Mouse (Mus musculus) embryo, embryonic 9.5 days (tissue): ENCODE measurements around the gene Ripk4.

ENCODE experiments used
- DNase-seq: peaks from one replicate; pipeline ENCODE4 v3.0.0-alpha.2; 2017; ENCODE audit errors: extremely low spot score

The Ripk4 gene

DNA sequence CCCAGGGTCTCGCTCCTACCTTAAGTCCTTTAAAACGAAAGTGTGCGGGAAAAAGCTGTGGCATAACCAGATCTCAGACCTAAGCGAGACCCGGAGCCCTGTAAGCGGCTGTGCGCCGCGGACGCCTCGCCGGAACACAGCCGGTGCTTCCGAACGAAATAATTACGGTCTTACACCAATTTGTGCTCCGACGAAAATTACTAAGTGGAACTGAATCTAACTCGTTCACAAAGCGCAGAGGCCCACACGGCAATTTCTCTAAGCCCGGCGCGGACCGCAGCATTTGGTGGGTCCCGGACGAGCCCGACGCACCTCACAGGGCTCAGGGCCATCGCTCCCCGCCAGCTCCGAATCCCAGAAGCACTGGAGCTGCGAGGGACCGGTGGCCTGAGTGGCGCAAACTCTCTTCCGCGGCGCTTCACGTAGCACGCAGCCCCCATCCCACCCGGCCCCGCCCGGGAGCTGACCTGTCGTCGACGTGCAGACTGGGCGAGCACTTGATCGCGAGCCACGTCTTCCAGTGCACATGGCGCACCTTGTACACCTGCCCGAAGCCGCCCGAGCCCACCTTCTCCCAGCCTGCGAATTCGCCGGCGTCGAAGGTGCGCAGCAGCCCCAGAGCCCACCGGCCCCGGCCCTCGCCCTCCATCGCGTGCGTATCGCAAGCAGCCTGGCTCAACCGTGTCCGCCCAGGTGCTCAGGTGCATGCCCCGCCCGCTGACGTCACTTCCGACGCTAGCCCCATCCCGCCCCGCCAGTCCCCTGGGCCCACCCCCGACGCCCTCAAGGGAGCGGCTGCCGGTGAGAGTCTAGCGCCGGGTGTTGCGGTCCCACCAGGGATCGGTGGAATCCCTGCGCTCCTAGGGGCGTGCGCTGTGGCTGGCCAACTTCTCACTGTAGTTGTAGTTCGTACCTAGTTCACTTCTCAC lies at the start of gene Ripk4:
Gene Ripk4, minus strand, starts transcription at position 727 of the 929 bp plus-strand sequence.
- peak; percentile 68 for DNase-seq

DNA sequence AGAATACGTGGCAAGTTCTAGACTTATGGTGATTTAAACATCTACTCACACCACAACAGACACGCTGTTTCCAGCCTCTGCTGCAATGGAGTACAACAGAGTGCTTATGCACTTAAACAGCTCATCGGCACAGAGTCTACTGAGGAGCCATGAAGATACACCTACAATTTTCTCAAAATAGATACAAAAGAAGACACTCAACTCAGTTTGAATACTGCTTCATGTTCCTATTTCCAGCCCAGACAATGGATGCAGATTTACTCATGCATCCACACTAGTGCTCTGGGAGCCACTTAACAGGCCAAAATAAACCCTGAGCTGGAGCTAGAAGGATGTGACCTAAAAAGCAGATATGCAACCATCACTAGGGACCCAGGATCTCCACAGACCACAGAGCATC lies 45.3 kb upstream of the Ripk4 start:
- no peak for DNase-seq

DNA sequence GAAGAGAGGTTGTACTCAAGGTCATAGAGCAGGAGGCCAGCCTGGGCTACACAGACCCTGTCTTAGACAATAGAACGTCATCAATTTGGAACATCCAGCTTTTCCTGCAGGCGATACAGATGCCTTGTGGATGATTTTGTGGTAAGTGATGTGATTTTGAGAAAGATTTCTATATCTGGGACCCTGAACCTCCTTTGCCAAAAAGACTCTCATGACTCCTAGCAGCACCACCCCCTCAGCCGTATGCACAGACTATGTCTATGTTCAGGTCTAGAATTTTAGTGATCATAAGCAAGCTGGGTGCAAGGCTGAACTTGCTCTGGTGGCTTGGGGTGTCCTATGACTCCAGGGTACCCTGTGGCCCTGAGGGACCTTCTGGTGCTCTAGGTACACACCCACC lies 42.1 kb upstream of the Ripk4 start:
- DNase-seq: no peak

DNA sequence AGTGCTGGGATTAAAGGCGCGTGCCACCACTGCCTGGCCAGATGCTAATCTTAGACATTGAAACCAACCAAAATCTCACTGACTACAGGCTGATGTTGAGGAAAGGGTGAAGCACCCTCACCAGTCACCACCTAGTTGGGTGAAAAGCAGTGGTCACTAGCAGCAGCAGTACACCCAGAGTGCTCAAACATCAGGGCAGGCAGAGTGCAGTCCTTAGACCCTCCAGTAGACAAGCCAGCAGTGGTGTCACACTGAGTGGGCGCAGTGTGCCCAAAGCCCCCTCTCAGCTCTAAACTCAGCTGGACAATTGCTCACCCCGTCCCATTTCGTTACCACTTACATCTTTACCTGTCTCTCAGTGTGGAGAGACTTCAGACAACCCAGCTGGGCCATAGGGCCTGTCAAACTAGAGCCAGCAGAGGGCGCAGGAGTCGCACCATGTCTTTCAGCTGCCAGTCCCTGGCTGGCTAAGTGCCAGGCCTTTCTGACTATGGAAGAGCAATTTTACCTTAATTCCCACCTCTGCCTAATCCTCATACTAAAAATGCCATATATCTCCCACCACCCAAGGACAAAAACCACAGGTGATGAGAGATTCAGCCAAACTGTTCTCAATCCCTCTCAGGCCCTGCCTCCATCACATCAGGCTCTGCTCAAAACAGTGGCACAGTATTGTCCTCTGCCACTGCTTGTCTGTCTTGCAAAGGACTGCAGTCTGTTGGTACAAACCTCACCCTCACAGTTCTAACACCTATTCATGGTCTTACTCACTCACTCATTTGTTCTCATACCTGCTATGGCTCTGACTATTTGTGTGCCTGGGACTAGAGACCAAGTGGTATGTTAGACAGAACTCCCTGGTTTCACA lies 41.3 kb upstream of the Ripk4 start:
- peak; percentile 41 for DNase-seq

DNA sequence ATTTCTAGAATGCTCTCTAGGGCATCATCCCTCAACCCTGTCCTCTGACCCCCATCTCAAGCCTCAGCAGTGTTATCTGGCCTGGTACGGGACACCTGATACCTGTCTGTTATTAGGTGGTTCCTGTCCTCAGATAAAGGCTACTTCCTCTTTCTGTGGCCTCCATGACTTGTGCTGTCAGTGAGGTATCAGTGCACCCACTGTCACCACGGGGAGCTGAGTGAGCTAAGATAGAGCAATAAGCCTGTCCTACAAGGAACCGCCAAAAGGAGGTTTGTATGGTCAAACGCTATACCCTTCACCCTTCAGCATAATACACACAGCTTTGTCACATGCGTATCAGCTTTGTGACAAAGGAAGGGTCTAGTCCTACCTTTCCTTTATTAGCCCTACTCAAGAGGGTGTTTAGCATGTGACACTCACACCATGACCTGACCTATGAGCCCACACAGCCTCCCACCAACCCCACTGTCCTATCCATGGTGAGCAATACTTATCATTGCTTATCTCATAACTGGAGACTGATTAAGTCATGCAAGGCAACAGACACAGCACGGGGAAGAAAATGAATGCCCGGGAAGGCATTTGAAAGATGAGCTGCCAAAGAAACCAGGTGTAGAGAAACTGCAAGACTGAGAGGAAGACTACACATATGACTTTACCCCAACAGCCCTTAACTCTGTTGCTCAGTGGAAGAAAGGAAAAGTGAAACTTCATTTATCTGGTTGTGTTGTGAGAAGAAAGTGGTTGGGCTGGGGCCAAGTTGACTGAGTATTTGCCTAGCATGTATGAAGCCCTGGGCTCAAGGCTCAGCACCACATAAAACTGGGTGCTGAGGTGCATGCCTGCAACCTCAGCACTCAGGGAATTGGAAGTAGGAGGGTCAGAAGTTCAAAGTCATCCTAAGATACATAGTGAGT lies 34.6 kb upstream of the Ripk4 start:
- no peak for DNase-seq

DNA sequence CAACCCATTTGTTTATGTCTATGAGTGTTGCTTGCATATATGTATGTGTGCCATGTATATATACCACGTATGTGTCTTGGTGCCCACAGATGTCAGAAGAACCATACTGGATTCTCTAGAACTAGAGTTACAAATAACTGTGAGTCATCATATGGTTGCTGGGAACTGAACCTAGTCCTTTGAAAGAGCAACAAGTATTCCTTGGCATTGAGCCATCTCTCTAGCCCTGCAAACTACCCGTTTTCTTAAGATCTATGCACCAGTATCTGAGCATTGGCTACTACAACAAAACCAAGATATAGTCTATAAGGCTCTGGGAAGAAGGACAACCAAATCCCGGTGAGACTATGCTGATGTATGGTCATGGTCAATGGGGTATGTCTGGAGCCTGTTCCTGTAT lies 33.6 kb upstream of the Ripk4 start:
- no peak for DNase-seq

DNA sequence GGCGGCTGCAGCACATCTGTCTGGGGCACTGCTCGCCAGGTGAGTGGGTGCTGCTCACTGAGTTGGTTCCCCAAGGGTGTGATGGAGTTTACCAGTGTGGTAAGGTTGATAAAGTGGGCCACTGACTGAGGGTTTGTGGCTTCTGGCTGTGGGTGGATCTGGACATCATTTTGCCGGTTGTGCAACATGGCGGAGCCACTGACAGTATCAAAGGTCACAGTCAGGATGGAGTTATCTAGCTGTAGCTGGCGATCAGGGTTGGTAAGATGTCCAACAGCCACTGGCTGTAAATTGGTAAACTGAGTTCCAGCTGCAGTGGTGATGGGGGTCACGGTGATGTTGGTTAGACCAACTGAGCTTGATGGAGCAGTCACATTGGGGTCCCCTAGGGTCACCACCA lies 30.7 kb upstream of the Ripk4 start:
- DNase-seq: no peak

DNA sequence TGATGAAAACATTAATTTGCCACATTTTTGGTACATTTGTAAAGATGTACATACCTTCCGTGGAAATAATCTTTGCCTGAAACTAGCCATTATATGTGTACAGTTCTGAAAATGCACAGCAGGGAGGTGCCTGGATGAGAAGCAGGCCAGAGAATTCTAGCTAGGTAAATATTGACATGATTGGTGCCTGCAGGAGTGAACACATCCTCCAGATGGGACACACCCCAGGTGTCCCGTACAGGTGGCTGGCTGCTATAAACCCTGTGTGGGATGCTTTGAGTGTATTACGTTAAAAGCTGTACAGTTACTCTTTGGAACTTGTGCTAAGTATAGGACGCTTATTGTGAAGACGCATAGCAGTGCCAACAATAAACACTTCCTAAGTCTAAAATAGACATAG lies 19.5 kb upstream of the Ripk4 start:
- no peak for DNase-seq

DNA sequence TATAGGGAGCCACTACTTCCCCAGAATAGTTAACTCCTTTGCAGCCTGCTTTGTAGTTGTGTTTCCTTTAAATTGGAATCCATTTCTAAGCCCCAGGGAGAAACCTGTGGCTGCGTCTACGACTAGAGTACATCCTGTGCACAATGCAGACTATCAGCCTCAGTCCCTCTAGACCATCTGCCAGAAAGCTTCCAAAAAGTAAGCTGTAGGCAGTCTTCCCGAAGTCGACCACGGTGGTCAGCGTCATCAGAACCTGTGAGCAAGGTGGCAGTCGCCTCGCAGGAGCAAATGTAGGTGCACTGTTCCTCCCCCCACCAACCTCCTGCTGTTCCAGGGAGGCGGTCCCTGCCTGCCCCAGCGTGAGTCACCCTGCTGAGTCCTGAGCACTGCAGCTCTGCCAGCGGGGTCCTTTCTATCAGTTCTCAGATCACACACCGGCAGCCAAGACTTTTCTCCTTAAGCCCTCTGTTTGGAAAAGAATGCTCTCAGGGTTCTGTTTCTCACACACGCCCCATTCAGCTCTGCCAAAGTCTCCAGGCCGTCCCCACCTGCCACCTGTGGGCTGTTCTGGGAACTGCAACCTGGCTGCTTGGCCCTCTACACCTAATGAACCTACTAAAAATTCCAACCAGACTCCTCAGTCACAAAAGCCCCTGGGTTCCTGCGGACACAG lies 14.9 kb upstream of the Ripk4 start:
- peak; percentile 80 for DNase-seq

DNA sequence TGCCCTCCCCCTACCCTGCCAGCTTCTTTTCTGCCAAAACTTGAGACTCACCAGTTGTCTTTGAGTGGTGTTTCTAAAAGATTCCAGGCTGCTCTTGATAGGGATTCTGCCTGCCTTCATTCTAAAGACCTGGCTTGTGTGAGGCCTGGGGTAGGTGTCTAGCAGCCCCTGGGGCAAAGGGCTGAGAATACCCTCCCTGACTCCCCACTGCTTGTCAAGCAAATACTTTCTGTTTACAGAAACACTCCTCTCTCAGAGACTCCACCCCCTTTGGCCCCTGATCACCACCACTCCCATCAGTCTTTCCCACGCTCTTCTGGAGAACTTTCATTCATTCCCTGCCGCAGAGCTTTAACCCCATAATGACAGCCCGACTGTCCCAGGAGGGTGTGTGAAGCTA lies 2.9 kb upstream of the Ripk4 start:
- DNase-seq: no peak

DNA sequence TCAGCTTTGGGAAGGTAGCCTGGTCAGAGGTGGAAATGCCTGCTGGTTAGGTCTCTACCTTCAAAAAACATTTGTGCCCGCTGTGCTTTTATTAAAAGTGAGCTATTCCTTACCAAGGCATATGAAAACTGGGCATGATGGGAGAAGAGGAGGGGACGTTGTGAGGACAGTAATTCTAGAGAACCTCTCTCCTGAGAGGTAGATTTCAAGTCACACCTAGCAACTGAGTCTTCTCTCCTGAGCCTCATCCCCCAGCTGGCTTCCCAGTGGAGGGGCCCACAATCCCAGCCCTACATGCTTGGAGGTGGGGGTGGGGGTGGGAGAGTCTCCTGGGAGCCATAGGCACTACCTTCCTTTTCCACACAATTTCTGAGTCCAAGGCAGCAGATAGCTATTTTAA lies 1.0 kb upstream of the Ripk4 start:
- no peak for DNase-seq

DNA sequence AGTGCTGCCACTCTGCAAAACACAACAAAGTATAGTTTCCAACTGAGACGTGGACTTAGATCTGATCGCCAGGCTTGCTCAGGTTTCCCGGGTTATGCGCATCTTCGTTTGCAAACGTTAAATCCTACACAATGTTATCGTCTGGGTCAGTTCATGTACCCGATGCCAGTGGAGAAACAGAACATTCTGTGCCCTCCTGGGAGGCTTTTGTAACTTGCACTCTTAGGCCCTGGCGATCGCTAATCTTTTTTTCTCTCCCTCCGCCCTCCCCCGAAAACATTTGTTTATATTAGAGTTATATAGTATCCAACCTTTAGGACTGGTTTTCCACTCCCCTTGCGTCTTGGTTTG lies 378 bp upstream of the Ripk4 start:
- DNase-seq: no peak

DNA sequence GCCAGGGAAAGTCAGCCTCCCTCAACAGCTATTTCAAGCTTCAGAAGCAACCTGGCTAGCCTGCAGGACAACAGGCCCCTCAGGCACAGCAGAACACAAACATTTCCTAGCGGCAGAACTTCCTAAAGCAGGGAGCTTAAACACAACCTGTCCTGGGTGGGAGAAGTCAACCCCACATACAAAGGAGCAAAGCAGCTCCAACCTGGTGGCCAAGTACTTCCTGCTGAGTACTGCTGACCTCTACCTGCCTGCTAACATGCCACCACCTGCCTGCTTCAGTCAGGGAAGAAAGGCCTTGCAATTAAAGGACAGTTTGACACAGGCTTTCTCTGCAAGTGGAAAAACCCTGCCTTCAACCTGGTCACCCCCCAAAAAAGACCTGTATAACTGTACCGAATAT lies 1.8 kb downstream of the Ripk4 start:
- DNase-seq: no peak

DNA sequence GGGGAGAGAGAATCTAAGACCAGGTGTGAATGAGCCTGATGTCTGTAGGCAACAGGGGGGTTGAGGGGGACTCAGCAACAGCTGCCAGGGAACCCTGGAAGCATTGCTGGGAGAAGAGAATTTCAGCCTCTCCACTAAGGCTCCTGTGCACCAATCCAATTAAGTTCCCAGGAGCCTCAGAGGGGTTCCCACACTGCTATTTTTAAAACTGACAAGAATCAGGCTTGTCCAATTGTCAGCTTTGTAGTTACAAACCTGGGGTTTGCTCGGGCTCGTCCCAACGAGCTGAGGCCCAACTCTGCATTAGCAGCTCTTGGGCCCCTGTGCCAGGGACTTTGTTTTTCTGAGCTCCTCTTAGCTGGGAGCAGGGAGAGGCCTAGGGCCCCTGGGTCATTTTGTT lies 3.9 kb downstream of the Ripk4 start:
- no peak for DNase-seq

DNA sequence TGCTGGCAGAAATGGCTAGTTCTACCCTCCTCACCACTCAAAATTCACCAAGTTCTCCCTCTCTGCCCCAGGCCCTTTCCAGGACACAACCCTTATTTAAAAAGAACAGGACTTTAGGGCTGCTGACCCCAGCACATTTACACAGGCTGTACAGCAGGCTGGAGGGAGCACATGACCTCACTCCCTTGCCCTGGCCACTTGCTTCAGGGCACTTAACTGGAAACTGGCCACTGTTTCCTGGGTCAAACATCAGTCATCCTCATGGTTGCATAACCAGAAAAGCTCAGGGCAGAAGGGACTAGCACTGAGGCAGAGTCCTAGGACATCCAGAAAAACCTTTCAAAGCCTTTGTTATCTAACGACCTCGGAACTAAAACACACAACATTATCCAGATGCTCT lies 5.3 kb downstream of the Ripk4 start:
- DNase-seq: no peak

DNA sequence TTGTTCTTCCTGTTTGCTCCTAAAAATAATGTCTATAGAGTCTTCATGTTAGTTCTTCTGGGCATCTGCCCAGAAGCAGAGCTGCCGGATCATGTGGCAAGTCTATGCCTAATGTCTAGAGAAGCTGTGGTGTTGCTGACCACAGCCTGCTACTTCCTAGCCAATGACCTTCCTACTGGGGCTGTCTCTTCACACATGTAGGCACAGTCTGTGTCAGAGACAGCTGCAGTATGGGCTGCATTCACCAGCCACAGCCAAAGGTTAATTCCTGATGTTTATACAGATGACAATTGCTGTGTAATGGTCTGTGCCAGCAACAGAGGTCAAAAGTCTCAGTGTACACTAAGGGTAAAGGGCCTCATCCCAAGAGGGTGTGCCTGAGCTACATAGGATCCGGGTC lies 7.1 kb downstream of the Ripk4 start:
- DNase-seq: no peak

DNA sequence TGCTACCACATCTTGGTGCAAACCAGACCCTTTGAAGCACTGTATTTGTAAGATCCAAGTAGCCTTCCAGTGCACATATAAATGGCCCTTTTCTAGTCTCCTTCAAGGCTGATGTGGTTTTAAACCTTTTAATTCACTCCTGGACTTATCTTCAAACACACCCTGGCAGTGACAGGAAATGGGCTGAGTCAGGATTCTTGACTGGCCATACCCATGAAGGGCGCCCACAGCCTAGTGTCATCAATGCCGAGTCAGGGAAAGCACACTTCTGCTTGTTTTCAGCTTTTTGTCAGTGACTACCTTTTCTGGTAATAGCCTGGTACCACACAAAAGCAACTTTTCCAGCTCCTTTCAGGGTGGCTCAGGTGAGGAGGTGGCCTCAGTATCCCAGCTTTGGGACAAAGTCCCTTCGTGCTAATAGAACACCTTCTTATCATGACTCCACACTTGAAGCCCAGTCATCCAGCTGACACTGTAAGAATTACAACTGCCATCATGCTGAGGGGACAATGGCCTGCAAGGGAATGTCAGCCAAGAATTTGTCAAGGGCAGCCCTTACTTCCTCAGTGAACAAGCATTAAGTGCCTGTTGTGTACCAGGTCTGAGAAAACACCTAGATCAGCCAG lies 11.2 kb downstream of the Ripk4 start:
- no peak for DNase-seq

DNA sequence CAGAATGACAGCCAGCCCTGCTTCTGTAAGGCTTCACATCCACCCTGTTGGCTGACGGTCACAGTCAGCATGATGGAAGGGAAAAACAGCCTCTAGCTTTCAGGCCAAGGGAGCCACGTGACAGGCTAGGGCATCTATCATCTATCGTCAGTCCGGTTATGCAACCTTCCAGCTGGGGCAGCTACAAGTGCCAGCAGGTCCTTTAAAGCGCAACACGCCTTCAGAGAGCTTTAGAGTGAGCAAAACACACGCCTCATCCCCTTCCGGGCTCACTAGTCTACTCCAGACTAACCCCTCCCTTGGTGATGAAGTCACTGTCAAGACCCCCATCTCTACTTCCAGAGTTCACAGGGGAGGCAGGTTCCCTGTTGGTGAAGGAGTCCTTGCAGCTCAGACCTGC lies 11.7 kb downstream of the Ripk4 start:
- DNase-seq: no peak

DNA sequence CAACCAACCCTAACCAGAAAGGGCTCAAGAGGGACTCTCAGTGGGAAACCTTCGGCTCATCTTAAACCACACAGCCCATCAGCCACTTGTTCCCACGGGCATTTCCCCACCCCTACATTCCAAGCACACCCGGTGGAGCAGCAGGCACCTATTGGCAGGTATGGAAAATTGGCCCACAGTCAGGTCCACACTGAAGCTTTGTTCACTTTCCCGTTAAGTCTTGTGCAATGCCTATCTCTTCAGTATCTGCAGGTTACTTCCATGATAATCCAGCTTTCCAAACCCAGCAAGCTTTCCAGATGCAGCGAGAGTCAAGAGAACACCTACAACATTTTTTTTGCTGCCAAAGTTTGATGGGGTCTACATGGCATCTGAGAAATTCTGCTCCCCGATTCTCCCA lies 15.2 kb downstream of the Ripk4 start:
- no peak for DNase-seq

DNA sequence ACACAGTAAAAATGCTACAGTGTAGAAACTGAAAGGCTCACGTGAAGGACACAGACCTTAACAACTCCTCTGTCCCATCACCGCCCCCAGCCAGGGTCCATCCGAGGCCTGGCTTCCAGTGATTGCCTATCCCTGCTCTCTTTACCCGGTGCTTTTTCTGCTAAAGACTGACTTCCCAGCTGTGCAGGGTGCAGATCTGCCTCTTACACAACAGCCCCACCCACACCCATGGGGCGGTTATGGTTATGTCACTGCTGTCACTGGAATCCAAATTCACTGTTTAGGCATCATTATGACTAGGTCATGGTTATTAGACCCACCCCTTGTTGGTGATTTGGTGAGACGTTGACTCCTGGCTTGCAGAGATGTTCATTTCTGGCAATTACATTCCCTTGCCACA lies 25.6 kb downstream of the Ripk4 start:
- DNase-seq: no peak

DNA sequence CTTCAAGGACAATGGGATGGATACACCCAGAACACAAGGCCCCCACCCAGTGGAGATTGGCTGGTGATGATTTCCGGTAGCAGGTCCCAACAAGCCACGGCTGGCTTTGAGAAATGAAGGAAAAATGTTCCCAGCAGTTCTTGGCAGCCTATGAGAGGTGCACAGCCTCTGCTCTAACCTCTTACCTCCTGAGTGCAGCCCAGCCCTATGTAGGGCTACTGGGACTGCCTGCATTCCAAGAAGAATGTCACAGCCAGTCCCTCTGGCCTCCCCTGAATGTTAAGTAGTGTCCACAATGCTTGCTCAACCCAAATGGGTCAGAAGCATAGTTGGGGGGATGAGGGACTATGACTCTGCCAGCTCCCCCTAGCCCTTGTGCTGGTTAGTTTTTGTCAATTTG lies 27.0 kb downstream of the Ripk4 start:
- DNase-seq: no peak
